Mouse (Mus musculus) ovary, postnatal 36 days (tissue): ENCODE results near the gene Clmp.

Source experiments
- DNase-seq: peaks from one replicate; pipeline ENCODE4 v3.0.0; 2022; ENCODE audit warnings: low spot score, mixed read lengths

Gene Clmp

DNA sequence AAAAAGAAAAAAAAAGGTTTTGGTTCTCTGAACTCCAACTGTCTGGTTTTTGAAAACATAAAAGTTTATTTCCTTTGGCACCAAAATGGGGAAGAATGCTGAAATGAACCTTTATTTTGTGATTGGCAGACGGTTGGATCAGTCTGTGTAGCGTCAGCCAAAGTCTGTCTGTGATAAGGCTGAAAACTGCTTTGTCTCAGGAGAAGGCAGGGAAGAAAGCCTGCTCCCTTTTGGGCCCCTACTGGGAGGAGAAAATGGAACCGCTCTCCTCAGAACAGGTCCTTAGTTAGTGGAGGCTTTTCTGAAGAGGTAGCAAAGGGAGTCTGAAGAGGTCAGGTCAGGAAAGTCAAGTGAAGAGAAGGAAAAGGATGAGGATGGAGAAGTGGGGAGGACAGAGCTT, 7.3 kb downstream of the Clmp start:
- no peak for DNase-seq

GRCm38 (mm10) chr9:40693768-40694167, 8.0 kb downstream of the Clmp start:
- no peak for DNase-seq

DNA sequence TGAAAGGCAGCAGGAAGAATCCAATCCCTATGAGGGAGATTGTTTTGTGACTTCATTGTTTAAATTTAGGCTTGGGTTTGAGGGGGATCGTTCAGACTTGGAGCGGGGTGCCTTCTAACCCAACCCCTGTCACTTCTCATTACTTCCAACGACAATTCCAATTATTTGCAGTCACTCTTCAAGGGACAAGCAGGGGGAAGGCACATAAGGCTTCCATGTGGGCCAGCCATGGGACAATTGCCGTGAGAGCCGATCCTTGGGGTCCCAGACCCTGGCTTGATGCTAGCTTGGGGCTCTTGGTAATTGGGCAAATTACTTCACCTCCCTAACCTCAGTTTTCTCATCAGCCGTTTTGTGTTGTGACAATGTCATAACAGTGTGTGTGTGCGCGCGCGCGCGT, 8.5 kb downstream of the Clmp start:
- DNase-seq: no peak

- DNase-seq: no peak
Measured at GRCm38 (mm10) chr9:40696086-40696485, 10.3 kb downstream of the Clmp start.

DNA sequence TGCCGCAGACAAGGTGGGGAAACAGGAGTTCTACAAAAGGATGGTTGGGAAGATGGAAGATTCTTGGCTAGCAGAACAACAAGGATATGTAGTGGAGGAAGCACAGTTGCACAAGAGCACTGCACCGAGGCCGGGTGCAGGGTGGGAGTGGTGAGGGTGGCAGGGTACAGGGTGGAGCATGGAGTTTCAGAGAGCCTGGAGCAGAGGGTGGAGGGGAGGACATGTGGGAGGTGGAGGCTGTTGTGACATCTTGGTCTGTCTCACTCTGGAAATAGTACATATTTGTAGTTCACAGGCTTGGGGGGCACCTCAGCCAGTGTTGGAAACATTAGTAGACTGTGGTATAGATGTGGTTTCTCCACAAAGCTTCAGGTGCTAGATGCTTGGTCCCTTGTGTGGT, 13.4 kb downstream of the Clmp start:
- no peak for DNase-seq

GRCm38 (mm10) chr9:40700253-40700652, 14.5 kb downstream of the Clmp start:
- DNase-seq: no peak

DNA sequence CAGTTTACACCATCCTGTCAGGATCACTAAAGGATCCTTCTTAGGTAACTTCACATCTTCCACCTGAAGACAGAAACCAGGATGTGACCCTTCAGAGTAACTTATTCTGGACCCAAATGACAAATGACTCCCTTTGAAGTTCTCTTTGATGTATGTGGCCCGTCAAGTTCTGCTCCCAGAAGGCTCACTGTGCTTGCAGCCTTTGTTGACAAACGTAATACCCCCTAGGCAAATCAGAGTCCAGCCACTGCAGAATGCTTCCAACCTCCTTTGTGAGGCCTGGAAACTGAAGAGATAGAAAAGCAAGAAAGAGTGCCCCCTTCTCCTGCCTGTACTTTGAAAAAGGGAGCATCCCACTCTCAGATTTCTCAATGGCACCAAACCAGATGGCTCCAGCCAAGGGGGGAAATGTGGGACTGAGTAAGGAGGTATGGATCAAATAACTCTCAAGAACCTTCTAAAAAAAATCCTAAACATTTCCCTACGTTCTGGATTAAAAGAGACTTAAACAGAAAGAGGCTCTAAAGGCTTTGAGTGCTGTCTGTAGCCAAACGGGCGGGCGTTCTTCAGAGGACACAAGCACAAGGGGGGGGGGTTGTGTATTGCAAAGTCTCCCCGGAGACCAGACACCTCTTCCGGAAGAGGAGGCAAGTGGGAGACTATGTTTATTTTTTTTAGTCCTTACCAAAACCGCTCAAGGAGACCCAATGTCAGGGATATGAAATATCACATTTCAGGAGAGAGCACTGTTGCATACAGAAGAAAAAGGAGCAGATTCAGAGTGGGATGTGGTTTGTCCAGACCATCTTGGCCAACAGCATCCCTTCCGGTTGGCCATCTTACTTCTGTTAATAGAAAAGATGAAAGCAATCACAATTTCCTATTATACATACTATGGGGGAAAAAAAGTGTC, 18.9 kb downstream of the Clmp start:
- no peak for DNase-seq

DNA sequence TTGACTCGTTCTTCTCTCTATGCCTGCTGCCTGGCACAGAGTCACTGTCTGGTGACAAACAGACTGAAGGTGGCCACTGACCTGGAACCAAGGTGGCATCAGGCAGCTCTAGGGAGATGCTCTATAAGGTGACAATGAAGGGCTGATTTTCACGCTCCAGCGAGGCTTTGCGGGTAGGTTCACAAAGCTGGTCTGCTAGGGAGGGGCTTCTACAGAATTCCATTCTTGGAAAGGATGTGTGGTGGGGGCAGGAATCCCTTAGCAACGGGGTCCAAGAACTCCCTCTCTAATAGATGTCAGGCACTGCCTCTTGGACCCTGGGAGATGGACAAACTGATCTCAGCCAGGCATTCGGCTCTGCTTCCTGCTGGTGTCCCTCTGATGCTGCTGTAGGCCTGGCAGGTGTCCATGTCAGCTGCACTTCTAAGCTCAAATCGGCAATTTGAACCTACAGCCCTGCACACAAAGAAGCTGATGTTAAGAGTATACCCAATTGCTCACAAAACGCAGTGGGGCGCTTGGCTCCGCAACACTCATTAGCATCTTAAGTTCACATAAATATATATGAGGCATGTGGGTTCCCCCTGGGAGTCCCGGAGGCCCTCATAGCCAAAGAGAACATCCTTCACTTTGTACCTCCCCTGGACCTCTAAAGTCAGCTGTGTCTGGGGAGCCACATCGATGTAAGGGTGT, 22.8 kb downstream of the Clmp start:
- no peak for DNase-seq

DNA sequence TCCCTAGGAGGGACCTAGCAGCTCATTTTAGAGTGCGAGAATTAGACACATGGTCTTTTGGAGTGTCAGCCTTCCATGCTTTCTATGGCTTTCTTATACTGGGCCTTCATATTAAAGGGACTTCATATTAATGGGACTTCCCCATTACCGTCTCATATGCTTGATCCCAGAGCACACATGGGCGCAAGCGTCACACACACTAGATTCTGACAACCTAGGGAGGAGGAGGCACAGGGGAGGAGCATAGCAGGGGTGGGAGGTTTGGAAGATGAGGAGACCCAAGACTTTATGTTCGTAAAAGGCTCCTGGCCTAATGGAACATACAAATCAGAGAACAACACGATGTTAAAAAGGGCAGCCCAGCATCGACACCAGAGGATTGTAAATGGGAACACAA, 23.4 kb downstream of the Clmp start:
- DNase-seq: no peak

GRCm38 (mm10) chr9:40709587-40709986, 23.8 kb downstream of the Clmp start:
- DNase-seq: no peak

- no peak for DNase-seq
Measured at GRCm38 (mm10) chr9:40709991-40710390, 24.2 kb downstream of the Clmp start.

DNA sequence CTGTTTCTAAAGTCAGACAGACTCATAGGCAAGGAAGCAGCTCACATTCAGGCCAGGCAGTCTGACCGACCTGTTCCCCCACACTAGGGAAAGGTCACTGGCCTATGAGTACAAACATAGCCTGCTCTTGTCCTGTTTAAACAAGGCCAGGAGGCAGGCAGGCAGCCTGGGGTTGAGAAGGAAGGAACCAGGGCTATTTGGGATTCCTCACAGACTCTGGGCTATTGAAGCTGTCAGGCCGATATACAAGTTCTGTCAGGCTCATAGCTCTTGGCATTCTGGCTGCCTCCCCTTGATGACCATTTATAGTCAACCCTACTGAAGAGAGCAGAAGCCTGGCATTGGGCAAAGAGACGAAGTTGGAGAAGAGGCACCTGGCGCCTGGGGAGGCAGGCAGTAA, 25.9 kb downstream of the Clmp start:
- DNase-seq: no peak

DNA sequence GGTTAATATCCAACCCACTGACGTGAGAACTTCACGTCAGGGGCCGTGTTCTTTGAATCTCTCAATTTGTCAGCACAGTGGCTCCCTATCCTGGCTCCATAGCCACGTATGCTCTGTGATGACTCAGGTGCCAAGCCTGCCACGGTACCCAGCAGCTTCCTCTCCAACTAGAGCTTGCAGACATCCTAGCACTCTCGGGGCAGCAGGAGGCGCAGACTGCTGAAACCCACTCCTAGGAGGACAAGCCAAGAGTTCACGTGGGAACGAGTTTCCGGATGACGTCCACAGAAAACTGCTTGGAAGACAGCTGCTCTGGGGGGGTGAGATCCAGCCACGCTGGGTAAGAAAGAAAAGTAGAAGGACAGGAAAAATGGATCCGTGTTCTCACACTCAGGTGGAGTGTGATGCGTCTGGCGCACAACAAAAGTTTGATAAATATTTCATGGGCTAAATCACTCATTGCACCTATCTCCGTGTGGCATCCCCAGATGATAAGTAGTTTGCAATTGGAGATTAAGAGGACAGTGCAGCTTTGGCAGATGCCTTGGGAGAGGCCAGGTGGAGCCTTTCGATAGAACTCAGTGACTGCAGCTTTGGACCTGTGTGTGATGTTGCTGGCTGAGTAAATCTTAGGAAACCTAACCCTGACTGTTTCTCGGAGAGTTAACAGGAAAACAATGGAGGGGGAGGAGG, 31.6 kb downstream of the Clmp start:
- DNase-seq: no peak

DNA sequence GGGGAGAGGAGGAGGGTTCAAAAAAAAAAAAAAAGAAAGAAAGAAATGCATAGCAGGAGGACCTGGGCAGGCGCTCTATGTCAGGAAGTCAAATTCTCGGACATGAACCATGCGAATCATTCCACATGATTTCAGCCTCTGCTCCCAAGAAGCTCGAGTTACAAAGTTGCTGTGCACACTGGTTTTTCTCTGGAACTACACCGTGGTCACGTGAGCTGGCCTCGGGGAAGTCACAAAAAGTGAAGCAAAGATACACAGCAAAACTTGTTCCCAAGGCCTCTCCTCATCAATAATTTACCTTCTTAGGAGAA, 32.1 kb downstream of the Clmp start:
- no peak for DNase-seq

GRCm38 (mm10) chr9:40720881-40721280, 35.1 kb downstream of the Clmp start:
- DNase-seq: no peak

GRCm38 (mm10) chr9:40723311-40723772, 37.6 kb downstream of the Clmp start:
- DNase-seq: no peak

- no peak for DNase-seq
Measured at GRCm38 (mm10) chr9:40724978-40725377, 39.2 kb downstream of the Clmp start.

DNA sequence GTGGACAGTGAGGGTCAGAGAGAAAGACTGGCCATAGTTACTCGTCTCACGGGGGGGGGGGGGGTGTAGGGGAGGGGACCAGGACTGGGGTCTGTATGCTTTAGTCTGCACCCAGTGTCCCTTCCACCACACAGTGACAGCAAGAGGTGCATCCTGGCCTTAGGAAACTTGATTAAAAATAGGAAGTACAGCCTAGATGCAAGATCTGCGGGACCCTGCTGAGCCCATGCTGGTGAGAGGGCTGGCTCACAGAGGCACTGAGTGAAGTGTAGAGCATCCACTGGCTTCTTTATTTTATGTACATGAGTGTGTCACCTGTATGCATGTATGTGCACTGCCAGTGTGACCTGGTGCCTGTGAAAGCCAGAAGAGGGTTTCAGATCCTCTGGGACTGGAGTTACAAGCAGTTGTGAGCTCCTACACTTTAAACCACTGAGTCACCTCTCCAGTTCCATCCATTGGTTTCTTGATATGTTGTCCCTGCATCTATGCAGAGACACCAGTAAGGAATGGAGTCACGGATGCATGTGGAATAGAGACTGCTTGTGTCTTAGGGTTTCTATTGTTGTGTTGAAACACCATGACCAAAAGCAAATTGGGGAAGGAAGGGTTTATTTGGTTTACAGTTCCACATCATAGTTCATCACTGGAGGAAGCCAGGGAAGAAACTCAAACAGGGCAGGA, 41.5 kb downstream of the Clmp start:
- DNase-seq: no peak

GRCm38 (mm10) chr9:40727824-40728495, 42.2 kb downstream of the Clmp start:
- DNase-seq: no peak

GRCm38 (mm10) chr9:40730302-40730700, 44.5 kb downstream of the Clmp start:
- DNase-seq: no peak

DNA sequence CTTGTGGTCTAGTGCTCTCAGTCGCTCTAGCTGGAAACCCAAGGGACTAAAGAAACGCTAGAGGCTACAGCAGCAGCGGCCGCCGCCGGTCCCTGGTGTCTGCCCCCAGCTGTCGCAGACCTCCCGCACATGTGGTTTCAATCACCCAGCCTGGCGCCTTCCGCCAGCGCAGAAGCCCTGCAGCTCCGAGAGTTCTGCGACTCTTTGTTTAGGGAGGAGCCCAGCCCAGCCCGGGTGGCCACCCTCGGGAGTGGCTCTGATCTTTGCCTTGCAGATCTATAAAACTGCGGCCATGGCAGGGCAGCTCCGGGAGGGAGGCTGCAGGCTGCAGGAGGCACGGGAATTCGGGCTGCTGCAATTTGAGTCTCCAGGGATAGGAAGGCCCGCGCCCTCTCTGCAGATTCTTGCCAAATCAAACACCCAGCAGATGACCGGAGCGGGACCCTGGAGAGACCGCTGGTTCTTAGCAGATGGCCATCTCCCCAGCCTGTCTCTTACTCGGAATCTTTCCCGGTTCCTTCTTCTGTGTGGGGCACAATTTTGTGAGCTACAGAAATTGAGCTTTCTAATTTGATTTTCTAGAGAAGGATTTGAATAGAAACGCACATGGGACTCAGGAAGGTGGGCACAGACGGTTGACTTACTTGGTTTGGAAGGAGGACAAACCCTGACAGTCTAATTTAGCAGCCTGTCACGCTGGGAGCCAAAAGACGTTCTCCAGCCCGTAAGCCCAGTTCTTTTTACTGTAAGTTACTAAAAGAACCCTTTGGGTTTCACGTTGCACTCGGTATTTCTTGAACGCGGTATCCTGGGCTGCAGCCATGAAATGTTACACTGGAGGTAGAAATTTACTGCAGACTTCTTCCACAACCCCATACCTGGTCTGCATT, 45.2 kb downstream of the Clmp start:
- DNase-seq: peak; percentile 51
